Mouse (Mus musculus) urinary bladder, postnatal 10 days (tissue): ENCODE measurements around the gene Zfp335.
"Not testable (repeated sequence)": the region's sequence is repeated elsewhere in the genome, so short reads cannot be mapped to it uniquely, and the experiment has no call there.

Experiments used
- DNase-seq: peaks from one replicate; pipeline ENCODE4 v3.0.0; 2022; ENCODE audit warnings: low spot score

Gene Zfp335

DNA sequence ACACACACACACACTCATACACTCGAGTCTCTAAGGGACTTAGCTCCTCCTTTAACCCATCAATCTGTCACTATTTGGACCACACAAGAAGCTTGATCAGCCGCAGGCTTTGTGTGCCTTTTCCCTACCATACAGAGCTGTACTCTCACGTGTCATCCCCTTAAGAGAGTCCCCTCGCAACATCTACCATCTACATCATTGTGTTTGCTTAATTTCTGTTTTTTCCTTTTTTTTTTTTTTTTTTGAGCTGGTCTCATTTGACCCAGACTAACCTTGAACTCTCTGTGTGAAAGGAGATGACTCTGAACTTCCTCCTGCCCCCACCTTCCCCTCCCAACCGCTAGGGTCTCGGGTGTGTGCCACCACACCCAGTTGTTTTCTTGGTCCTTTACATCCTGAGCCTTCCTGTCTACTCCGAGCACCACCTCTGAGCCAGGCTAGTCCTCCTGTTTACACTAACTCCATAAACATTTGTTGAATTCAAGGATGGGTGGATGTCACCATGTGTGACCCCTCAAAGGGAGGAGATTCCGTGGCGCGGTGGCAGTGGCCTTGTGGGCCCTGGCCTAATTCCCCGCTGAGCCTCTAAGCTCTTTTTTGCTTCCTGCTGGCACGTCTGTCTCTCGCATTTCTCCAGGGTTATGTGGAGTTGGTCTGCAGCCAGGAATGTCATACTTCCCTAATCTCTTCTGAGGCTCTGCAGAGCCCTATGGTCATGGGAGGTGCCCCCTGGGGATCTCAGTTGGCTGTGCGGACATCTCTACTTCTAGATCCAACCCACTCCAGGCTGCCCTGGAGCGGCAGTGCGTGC, 44.6 kb downstream of the Zfp335 start:
- no peak for DNase-seq

DNA sequence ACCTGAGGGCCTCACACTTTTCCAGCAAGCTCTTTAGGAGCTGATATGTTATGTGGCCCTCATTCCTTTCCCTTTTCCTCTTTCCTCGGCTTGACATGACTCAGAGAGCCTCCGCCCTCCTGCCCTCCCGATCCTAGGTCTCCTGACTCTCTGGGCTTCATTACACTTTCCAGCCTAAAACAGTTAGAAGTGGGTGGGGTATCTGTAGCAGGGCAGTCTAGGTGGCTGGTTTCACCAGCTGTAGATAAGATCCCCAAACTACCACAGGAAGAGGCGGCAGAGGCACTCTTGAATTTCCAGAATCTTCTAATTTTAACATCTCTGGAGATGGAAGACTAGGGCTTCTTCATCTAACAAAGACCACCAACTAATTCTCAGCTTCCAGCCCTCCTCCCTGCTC, 47.0 kb downstream of the Zfp335 start:
- no peak for DNase-seq

DNA sequence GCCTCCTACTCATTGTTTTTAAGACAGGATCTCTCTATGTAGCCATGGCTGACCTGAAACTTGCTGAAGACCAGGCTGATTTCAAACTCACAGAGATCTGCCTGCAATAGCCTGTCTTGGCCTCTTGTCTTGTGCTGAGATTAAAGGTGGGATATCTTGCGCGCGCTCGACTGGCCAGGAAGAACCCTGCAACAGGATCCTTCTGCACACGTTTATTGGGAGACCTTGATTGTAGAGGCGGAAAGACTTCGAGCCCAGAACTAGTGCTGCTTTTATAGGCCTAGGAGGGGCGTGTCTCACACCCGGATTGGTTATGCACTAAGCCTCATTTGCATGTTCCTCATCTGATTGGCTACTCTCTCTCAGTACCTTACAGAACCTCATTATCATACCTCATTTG, 48.1 kb downstream of the Zfp335 start:
- DNase-seq = not testable (repeated sequence)

DNA sequence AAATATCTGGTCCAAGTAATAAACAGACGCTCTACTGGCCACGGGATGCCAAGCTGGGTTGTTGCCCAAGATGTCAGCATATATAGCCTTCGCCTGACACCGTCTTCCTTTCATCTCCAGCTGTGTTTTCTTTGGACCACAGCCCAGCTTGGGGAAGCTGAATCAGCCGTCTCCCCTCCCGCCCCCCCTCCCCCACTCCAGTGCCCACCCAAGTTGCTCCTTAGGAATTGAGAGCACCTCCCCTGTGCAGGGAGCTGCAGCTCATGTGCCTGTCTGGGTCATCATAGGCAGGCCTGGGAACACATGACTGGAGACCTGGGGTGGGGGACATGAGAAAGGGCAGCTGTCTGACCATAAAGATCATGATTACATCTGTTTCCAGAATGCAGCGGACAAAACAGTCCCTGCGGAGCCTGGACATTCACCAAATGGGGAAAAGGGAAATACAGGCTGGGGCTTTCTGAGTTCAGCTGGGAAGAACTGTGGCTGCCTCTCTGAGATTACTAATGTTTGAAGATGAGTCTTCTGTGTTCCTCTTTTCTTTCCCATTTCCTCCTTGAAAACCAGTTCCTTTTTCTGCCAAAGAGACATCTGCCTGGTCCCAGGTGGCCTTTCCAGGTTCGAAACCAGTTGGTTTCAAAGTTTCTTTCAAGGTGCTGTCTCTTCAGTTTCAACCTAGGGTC, 49.2 kb downstream of the Zfp335 start:
- no peak for DNase-seq

GRCm38 (mm10) chr2:164861094-164861493, 50.5 kb downstream of the Zfp335 start:
- DNase-seq = no peak

GRCm38 (mm10) chr2:164859640-164860432, 51.7 kb downstream of the Zfp335 start:
- DNase-seq = no peak

DNA sequence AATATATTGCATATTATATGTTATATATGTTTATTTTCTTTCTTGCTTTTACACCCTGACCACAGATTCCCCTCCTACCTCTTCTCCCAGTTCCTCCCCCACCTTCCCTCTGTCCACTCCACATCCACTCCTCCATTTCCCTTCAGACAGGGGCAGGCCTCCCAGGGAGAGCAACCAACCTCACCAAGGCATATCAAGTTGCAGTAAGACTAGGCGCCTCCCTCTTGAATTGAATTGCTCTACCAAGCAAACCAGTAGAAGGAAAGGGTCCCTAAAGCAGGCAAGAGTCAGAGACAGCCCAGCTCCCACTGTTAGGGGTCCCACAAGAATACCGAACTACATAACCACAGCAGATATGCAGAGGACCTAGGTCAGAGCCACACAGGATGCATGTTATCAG, 52.4 kb downstream of the Zfp335 start:
- DNase-seq = no peak

DNA sequence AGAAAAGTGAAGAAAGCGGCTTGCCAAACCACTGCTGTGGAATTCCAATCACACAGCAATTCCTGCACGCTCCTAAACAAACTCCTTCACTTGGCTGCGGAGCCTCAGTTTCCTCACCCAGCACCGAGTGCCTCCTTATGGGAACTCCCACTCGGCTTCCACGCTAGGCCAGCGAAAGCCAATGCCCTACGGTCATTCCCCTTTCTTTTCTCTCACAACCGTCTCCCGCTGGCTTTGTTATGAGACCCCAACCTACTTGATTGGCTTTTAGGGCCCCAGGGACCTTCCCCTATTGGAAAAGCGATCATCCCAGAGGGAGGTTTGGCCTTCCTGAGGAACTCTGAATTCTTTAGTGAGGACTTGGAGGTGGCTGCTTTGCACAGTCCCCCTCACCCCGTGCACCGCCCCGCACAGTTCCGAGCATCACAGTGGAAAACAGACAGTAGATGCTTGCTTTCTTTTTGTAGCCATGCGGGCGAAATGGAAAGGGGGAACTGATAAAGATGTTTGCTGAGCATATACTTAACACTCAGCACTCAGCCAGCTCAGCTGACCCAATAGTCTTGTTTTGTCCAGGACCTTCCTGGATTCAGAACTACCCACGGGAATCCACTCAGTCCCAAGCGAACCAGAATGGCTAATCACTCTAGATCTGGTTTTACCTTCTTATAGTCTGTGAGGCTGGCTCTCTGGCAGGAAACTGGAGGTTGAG, 53.6 kb downstream of the Zfp335 start:
- DNase-seq = no peak

GRCm38 (mm10) chr2:164857101-164857821, 54.3 kb downstream of the Zfp335 start, which contains the start of gene Pltp:
Pltp (minus strand) TSS chr2:164857711.
- no peak for DNase-seq

DNA sequence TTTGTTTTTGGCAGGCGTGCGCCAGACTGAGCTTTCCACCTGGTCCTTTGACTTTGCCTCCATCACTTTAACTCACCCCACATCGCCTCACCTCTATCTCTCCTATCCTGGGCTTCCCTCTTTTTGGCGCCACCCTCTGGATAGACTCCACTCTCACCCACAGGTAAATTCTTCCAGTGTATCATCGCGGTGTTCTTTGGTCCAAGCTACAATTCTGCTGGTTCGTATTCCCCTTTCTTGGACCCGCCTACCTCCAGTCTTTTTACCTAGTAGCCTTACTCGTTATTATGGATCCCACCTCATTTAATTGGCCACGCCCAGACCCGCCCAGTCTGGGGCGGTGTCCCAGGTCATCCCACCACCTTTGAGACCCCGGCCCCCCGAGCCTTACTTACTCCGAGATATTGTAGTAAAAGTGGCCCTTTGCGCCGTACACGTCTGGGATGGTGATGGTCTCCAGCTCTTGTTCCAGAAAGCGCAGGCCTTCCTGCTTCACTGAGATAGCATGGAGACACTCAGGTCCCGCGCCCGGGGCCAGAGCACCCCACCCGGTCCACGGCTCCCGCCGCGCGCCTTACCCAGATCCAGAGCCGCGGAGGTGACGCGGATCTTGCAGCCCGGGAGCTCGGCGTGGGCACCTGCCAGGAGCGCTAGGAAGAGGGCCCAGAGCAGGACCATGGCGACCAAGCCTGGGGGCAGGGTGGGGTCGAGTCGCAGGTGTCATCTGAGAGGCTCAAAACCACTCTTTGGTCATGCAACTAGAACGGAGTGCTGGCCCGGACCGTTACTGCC, 55.1 kb downstream of the Zfp335 start:
- DNase-seq = no peak

DNA sequence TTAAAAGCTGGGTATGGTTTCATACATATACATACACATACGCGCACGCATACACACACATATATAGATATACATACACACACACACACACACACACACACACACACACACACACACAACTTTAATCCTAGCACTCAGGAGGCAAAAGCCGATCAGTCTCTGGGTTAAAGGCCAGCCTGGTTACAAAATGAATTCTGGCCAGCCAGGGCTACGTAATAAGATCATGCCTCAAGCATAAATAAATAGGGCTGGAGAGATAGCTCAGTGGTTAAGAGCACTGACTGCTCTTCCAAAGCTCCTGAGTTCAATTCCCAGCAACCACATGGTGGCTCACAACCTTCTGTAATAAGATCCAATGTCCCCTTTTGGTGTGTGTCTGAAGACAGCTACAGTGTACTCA, 56.0 kb downstream of the Zfp335 start:
- DNase-seq = not testable (repeated sequence)

- DNase-seq = no peak
Measured at GRCm38 (mm10) chr2:164850061-164850460, 61.5 kb downstream of the Zfp335 start.

- DNase-seq = no peak
Measured at GRCm38 (mm10) chr2:164845782-164846181, 65.8 kb downstream of the Zfp335 start.
